Mouse (Mus musculus): ENCODE results near the gene Pomgnt1. TPM values are rescaled to one million over a fixed set of nuclear protein-coding genes. Genes with fewer than 3 reads are reported as not detected.
A peak's percentile ranks its signal among the peaks of the same experiment; 100 is the strongest.

Pomgnt1 gene
- total and polyA plus RNA-seq, 3 experiments, result 33.0 to 40.7 (median 40.2) TPM

DNA sequence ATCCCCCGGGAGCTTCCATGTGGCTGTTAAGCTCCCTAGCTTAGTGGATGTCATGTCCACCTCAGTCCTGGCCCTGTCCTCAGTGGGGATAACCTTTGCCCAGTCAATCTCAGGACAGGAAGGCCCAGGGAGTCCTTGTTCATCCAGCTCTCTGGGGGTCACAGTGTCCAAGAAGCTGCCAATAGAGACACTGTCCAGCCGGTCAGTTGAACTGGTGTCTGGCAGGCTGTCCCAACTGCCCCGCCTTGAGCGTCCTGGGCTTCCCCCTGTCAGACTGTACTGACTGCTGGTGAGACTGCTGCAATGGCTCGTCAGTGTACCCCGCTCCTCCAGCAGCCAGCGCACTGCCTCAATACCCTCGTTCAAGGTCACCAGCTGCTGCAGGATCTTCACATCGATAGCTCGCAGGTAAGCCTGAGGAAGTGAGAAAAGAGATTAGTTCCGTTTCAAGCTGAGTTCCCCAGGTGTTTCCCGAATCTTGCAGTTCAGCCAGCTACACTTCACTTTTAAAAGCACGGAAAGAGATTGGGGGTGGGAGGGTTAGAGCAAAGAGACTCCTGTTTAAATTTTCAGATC, 13.9 kb downstream of the Pomgnt1 start (continued):
- TF ChIP-seq MEF2A (IDR thresholded peaks at IDR 0.05; ENCODE audit: borderline replicate concordance, low read depth, low read length), result 0 out of 2 replicates have a peak, but pooled peaks have one; percentile 42
- no peak for TF ChIP-seq JUN (IDR thresholded peaks at IDR 0.05; ENCODE audit: insufficient read depth, low read depth, low read length)
- TF ChIP-seq ZMIZ1 (IDR thresholded peaks at IDR 0.05; ENCODE audit: low read depth, low read length), result no peak
- no peak for TF ChIP-seq E2F4 (IDR thresholded peaks at IDR 0.05; ENCODE audit: insufficient replicate concordance, low read depth, low read length)
- peak; percentile 59; the same call in 1 of the 2 replicates for TF ChIP-seq TCF12 (IDR thresholded peaks at IDR 0.05; ENCODE audit: low read depth, low read length)
- TF ChIP-seq SMC3 (IDR thresholded peaks at IDR 0.05; ENCODE audit: low read depth, low read length), result no peak
- TF ChIP-seq ZNF384 (IDR thresholded peaks at IDR 0.05; ENCODE audit: low read depth, low read length), result no peak
- no peak for TF ChIP-seq UBTF (IDR thresholded peaks at IDR 0.05; ENCODE audit: low read depth, low read length)
- TF ChIP-seq CHD2 (IDR thresholded peaks at IDR 0.05; ENCODE audit: low read length), result peak; percentile 55; the same call in 1 of the 2 replicates

DNA sequence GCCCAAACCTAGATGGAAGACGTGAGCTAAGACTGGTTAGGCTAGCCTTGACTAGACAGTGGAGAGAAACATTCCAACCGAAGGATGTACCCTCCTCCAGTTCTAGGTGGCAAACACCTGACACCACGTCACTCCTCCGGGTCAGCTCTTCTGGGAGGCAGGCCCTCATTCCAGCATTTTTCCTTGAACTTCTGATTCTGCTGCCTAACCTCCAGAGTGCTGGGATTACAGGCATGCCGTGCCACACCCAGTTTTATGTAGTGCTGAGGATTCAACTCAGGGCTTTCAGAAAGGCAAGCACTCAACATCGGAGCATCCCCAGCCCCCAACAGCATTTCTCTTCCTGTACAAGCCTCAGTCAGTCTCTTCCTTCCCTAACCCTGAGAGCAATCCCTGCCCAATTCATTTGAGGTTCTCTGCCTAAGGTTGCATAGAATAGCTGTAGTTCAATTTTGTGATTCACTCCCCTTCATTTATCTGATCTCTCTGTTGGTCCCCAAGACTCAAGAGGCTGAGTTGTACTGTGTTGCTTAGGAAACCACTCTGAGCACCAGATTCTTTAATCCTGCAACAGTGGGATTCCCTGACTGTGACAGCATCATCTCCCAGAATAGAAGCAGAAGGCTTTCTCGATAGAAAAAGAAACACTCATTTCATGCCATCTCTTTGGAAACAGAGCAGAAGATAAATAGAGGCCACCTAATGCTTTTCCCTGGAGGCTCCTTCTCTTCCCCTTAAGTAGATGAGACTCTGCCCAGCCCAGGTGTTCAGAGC, 17.3 kb downstream of the Pomgnt1 start:
- H3K4me3 ChIP-seq (replicated peaks in 1 of 3; ENCODE audit: low read depth in 2 of 3, low read length in 2 of 3, poor library complexity in 1 of 3), result no peak overlapping the region
- TF ChIP-seq CHD1 (IDR thresholded peaks at IDR 0.05; ENCODE audit: low read depth, low read length) (no peak), ZNF384 (IDR thresholded peaks at IDR 0.05; ENCODE audit: low read depth, low read length) (no peak), EP300 (IDR thresholded peaks at IDR 0.05; ENCODE audit: low read length) (no peak), E2F4 (IDR thresholded peaks at IDR 0.05; ENCODE audit: insufficient replicate concordance, low read depth, low read length) (no peak), SIN3A (IDR thresholded peaks at IDR 0.05; ENCODE audit: low read length) (no peak), MEF2A (IDR thresholded peaks at IDR 0.05; ENCODE audit: borderline replicate concordance, low read depth, low read length) (peak; percentile 69; the same call in 1 of the 2 replicates), TBP (conservative IDR thresholded peaks at IDR 0.05; ENCODE audit: low read depth, low read length) (no peak), TCF12 (IDR thresholded peaks at IDR 0.05; ENCODE audit: low read depth, low read length) (no peak), HCFC1 (IDR thresholded peaks at IDR 0.05; ENCODE audit: low read depth, low read length) (no peak), ETS1 (conservative IDR thresholded peaks at IDR 0.05; ENCODE audit: low read depth, low read length) (peak; percentile 18; the same call in 1 of the 2 replicates)
- H3K79me2 ChIP-seq (replicated peaks; ENCODE audit: control insufficient read depth, extremely low read depth, insufficient read depth, poor library complexity, severe bottlenecking), result no peaks in the 10 kb centered on the region
- H3K27me3 ChIP-seq (replicated peaks), result peaks cover 3% of the 10 kb centered on the region
- H3K4me2 ChIP-seq (ENCODE audit: insufficient read depth, low read depth, poor library complexity, severe bottlenecking), result no peak overlapping the region
- peaks cover 6 to 34% of the 10 kb centered on the region in 2 experiments for H3K4me1 ChIP-seq (ENCODE audit: control insufficient read depth in 1 of 2, insufficient read depth in 2 of 2)
- dilution Hi-C loops (cut with MboI; ENCODE audit: extremely low pct_ligation_motif_present, extremely low pct_unique_long_range_greater_than_20kb, low sequenced_read_pairs), result no loop called here
- DNase-seq (ENCODE audit: extremely low read depth), result no peak
- H3K27ac ChIP-seq (ENCODE audit: insufficient read depth, low read depth), result no peak overlapping the region
- in situ Hi-C loops (cut with MboI; ENCODE audit: low pct_ligation_motif_present, low pct_unique_long_range_greater_than_20kb, low sequenced_read_pairs), result no loop called here
- no peak overlapping the region for H3K9ac ChIP-seq (ENCODE audit: insufficient read depth, low read depth)
- no peaks in the 10 kb centered on the region for H3K9me3 ChIP-seq (replicated peaks; ENCODE audit: low read length)
- no peaks in the 10 kb centered on the region for H3K36me3 ChIP-seq (replicated peaks in 1 of 2; ENCODE audit: control insufficient read depth in 1 of 2, insufficient read depth in 1 of 2, low read length in 1 of 2)

Data from CH12.LX (cell line).